Mouse (Mus musculus) T-helper 17 cell (primary cell): ENCODE results near the gene Loxl3.

Experiments
- in situ Hi-C, 2 experiments: fragments of 300-600 bp; cut with MboI, MseI; formaldehyde crosslinking; loops; 1 replicate in 1 of 2; 2 replicates in 1 of 2; pipeline ENCODE4 v1.15.1; 2025; ENCODE audit warnings: high pct_unique_total_duplicates in 2 of 2

Gene Loxl3

GRCm38 (mm10) chr6:83078324-83078858 is 44.4 kb downstream of the Loxl3 start:
- in situ Hi-C loops: no loop called here

GRCm38 (mm10) chr6:83080210-83080609 is 46.2 kb downstream of the Loxl3 start:
- in situ Hi-C loops: loop anchor here in 1 of 2 experiments (5.0 kb wide), 1 partner anchor 78 kb away; no protein-coding TSS in a partner anchor

DNA sequence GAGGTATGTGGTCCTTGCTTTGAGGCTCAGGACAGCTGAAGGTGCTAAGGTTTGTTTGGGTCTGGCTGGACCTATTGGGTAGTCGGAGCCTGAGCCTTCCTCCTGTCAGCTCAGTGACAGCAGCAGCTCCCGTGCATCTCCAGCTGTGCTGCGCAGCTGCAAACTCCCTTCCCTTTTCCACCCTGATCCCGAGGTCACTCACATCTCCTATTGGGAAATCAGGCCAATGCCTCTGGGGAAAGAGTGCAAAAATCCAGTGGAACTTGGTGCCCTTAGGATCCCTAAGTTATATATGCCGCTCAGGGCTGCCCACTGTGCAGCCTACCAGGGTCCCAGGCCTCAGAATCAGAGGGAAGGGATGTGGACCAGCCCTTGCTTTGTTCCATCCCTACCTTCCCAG is 49.5 kb downstream of the Loxl3 start:
- in situ Hi-C loops: loop anchor here in 1 of 2 experiments (5.0 kb wide), 1 partner anchor 81 kb away; no protein-coding TSS in a partner anchor

DNA sequence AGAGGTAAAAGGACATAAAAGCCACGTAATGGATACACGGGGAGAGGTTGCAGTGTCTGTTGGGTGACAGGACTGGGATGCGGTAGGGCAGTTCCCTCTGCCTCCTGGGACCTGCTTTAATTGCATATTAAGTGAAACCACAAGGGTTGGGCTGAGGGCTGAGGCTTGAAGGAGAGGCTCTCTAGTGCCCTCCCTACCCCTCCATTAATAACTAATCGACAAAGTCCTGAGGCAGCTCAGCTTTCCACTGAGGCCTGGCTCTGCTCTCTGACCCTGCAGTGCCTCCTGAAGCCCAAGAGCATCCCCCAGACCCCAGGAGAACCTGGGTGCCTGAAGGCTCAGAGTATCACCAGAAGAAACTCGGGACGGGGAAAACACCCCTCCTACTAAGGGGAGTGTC is 50.5 kb downstream of the Loxl3 start:
- in situ Hi-C loops: loop anchor here in 1 of 2 experiments (5.0 kb wide), 1 partner anchor 82 kb away; no protein-coding TSS in a partner anchor

DNA sequence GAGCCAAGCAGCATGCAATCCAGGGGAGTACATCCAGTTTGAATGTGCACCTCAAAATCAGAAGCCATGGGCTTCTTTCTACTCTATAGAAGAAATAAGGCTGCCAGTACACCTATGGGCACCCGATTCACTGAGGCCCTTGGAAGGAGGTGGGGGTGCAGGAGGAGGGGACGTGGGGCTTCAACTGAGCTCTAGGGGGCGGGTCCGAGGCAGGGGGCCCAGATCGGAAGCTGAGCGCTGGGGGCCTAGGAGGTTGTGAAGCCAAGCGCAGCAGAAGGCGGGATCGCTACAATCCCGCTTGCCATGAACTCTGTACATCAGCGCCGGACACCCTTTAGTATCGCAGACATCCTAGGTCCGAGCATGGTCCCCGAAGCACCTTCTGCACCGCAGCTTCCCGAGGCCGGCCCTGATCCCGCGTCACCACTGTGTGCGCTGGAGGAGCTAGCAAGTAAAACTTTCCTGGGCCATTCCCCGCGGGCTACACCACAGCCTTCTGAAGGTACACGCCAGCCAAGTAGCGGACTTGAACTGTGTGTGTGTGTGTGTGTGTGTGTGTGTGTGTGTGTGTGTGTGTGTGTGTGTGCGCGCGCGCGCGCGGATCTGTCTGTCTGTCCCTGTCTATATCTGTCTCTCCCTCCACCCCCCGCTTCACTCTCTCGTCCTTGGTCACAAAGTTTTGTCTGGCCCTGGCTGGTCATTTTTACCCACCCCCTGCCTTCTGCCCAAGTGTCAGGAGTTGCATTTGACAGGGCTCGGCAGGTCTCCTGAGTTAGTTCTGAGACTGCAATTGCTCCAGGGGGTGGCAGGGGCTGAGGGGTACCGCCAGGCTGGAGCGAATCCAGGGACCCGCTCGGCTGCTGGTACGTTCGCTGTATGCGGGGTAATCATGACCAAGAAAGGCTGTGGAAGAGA is 52.4 kb downstream of the Loxl3 start, which contains the start of gene Lbx2:
TSS of gene Lbx2 (plus strand) at position 247 of the 915 bp plus-strand sequence.
- in situ Hi-C loops: no loop called here

DNA sequence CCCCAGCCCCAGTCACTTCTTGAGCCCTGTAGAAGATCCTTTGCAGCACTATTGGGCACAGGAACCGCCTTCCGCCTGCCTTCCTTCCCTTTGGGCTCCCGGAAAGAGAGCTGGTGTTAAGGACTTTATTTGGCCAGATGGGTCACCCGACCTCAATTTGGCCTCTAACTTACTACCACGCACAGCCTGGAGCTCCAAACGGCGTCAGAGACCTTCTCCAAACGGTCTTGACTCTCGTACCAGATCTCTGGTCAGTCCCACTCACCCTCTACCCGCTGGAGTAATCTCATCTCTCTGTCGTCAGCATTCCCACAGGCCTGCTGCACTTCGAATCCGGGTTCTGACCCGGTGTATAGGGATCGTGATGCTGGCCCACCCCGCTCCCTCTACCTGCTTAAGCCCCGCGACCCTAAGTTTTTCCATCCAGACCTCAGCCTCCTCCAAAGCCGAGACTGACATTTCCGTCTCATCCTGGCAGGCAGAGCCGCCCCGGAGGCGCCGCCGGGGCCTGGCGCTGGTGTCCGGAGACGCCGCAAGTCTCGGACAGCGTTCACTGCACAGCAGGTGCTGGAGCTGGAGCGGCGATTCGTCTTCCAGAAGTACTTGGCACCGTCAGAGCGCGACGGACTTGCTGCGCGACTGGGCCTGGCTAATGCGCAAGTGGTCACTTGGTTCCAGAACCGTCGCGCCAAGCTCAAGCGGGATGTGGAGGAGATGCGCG is 53.4 kb downstream of the Loxl3 start:
- in situ Hi-C loops: no loop called here

- in situ Hi-C loops: no loop called here
Measured at GRCm38 (mm10) chr6:83087926-83088260, 53.9 kb downstream of the Loxl3 start.

GRCm38 (mm10) chr6:83092416-83093127 is 58.6 kb downstream of the Loxl3 start:
- in situ Hi-C loops: no loop called here

DNA sequence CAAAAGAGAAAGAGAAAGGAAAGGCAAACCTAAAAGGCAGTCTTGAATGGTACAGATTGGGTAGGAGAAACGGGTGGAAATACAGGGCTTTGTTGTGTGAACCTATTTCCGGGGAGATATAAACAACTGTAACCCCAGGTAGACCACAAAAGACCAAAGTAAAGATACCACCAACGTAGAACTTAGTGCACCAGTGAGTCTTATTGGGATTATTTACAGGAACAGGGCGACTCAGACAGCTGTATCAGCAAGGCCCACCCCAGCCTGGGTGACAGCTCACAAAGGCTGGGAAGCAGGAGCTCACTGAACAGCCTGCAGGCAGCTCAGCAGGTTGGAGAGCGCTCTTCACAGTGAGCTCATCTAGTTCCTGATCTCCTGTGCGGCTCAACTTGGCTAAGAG is 62.0 kb downstream of the Loxl3 start:
- in situ Hi-C loops: no loop called here

- in situ Hi-C loops: no loop called here
Measured at GRCm38 (mm10) chr6:83098411-83098810, 64.4 kb downstream of the Loxl3 start.

DNA sequence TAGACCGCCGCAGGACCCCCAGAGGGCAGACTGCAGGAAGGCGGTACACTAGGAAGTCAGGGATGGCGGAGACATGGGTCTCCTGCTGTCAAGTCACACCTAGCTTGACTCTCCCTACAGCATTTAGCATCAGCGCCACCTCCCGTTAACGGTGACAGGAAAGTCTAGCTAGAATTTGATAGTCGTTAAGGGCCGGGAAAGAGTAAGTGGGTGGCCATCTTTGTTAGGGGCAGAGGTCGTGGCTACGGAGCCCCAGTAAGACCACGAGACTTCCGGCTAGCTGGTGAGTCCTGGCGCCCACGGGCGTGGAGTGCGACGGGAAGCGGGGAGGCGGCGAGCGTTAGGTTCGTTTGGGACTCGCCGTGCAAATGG is 67.3 kb downstream of the Loxl3 start, which contains the start of the genes Ccdc142 and Gm42688:
TSS of gene Ccdc142 (plus strand) at position 286 of the 372 bp plus-strand sequence.
TSS of gene Gm42688 (plus strand) at position 302 of the 372 bp plus-strand sequence.
- in situ Hi-C loops: loop anchor here (5.0 kb wide), 3 partner anchors 104 to 176 kb away; no protein-coding TSS in a partner anchor

DNA sequence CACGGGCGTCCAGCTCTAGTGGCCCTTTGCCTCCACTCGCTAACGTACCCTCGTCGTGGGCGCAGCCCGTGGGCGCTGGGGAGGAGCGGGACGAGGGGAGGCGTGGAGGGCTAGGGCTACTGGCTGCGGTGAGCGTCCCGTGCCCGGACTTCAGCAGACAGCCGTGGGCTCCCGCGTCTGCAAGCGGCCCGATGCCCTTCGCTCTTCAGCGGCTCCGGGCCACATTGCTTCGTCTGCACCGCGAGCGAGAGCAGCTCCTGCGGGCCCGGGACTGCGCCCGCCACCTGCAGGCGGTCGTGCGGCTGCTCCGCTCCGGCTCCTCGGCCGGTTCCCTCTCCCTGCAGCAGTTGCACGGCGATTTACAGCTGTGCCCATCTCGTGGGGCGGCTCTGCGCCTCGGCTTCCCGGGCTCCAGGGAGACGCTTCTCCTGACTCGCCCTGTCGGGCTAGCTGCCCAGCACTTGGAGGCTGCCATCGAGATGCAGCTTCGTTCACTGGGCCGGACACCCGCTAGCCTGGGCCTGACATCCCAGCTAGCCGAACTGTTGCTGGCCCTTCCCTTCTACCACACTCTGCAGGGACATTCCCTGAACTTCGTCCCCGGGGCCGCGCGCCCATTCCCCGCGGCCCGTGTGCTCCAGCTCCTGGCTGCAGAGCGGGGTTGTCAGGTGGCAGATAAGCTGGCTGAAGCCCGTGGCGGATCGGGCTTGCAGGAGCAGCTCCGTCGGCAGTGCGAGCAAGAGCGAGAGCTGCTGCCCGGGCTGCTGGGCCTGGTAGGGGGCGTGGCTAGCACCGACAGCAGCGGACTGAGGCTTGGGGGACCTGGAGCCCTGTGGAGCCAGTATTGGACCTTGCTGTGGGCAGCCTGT is 67.9 kb downstream of the Loxl3 start:
- in situ Hi-C loops: loop anchor here (5.0 kb wide), 3 partner anchors 105 to 175 kb away; no protein-coding TSS in a partner anchor
